Mouse (Mus musculus) heart, embryonic 15.5 days (tissue): ENCODE results near the gene Saxo2. TPM values are rescaled to one million over a fixed set of nuclear protein-coding genes. Genes with fewer than 3 reads are reported as not detected.

Experiments used
- ATAC-seq: fragments of 200-750 bp; cut with Nextera tagmentation; replicated peaks from 2 replicates; pipeline ENCODE4 v1.8.0; 2017; ENCODE audit warnings: low read depth, moderate TSS enrichment; ENCODE audit not compliant: insufficient number of reproducible peaks, insufficient read depth, low FRiP score
- H3K27ac ChIP-seq: fragments of 300-500 bp; sonication (generic); 2 replicates; pipeline ENCODE4 v1.5.1; 2015; ENCODE audit warnings: mild to moderate bottlenecking, inconsistent platforms
- H3K27me3 ChIP-seq: fragments of 300-500 bp; sonication (generic); 2 replicates; pipeline ENCODE4 v1.6.1; 2015; ENCODE audit warnings: inconsistent platforms
- H3K36me3 ChIP-seq: fragments of 300-500 bp; sonication (generic); 2 replicates; pipeline ENCODE4 v1.6.1; 2015; ENCODE audit warnings: mild to moderate bottlenecking, inconsistent platforms
- H3K4me1 ChIP-seq: fragments of 300-500 bp; sonication (generic); replicated peaks from 2 replicates; pipeline ENCODE4 v1.6.1; 2015; ENCODE audit warnings: inconsistent platforms
- H3K4me2 ChIP-seq: fragments of 300-500 bp; sonication (generic); 2 replicates; pipeline ENCODE4 v1.6.1; 2015; ENCODE audit warnings: inconsistent platforms, mild to moderate bottlenecking, moderate library complexity
- H3K4me3 ChIP-seq: fragments of 300-500 bp; sonication (generic); 2 replicates; pipeline ENCODE4 v1.5.1; 2015; ENCODE audit warnings: mild to moderate bottlenecking, inconsistent platforms
- H3K9ac ChIP-seq: fragments of 300-500 bp; sonication (generic); 2 replicates; pipeline ENCODE4 v1.6.1; 2015; ENCODE audit warnings: mild to moderate bottlenecking, inconsistent platforms
- H3K9me3 ChIP-seq: fragments of 300-500 bp; sonication (generic); replicated peaks from 2 replicates; pipeline ENCODE4 v1.6.1; 2016; ENCODE audit warnings: inconsistent platforms
- WGBS: fragments of 180-500 bp; shearing (Covaris S2); methylation state at CpG from one replicate; pipeline ENCODE4 v1.1.7; 2015; ENCODE audit warnings: mixed read lengths; 5-methylcytosine and 5-hydroxymethylcytosine counted together
- polyA plus RNA-seq: library from polyadenylated mRNA; unstranded; fragments of >200 nt; fragmentation: Nextera tagmentation; extraction: Ambion mirVana; gene quantifications from 2 replicates; pipeline ENCODE4 v1.2.1, GENCODE M21; 2015

The Saxo2 gene
- 6.2 and 7.5 TPM in 2 replicates for polyA plus RNA-seq

GRCm38 (mm10) chr7:82648353-82649080 is at the start of gene Saxo2, which contains the start of gene Efl1:
TSS of gene Saxo2 (minus strand) at chr7:82648528.
TSS of gene Efl1 (plus strand) at chr7:82648614.
- Histone ChIP-seq H3K9ac (peak within 1 kb of the TSS; percentile 74), H3K27ac (peak within 1 kb of the TSS; percentile 66; the same call in 1 of the 2 replicates)

GRCm38 (mm10) chr7:82697668-82698067 is 49.3 kb upstream of the Saxo2 start:
- no peaks in the 10 kb centered on the region for H3K4me1 ChIP-seq
- WGBS: 77% methylated on average over 8 of the region's 8 CpGs
- peaks cover 40% of the 10 kb centered on the region for H3K36me3 ChIP-seq
- no peak overlapping the region for H3K9ac ChIP-seq
- H3K9me3 ChIP-seq: no peaks in the 10 kb centered on the region
- H3K27ac ChIP-seq: no peak overlapping the region
- H3K4me3 ChIP-seq: no peak overlapping the region
- no peak overlapping the region for H3K4me2 ChIP-seq
- no peaks in the 10 kb centered on the region for H3K27me3 ChIP-seq
- ATAC-seq: no peak

More at GRCm38 (mm10) chr7:82648353-82649080, at the start of gene Saxo2, which contains the start of gene Efl1:
- Histone ChIP-seq H3K4me2 (peak within 1 kb of the TSS; percentile 74), H3K36me3 (peaks cover 7% of the 10 kb centered on the region; the same call in 1 of the 2 replicates), H3K4me1 (peaks cover 7% of the 10 kb centered on the region), H3K27me3 (no peaks in the 10 kb centered on the region), H3K9me3 (no peaks in the 10 kb centered on the region), H3K4me3 (peak within 1 kb of the TSS; percentile 83)
- WGBS: under 1% methylated on average over 46 of the region's 46 CpGs
- peak; percentile 96 for ATAC-seq

- Histone ChIP-seq H3K27ac (no peak overlapping the region), H3K4me3 (no peak overlapping the region)
Observed at GRCm38 (mm10) chr7:82691021-82691738, 42.9 kb upstream of the Saxo2 start.

GRCm38 (mm10) chr7:82688736-82689135 is 40.4 kb upstream of the Saxo2 start:
- no peaks in the 10 kb centered on the region for H3K9me3 ChIP-seq
- no peak overlapping the region for H3K9ac ChIP-seq
- H3K27me3 ChIP-seq: no peaks in the 10 kb centered on the region
- H3K36me3 ChIP-seq: peaks cover 21% of the 10 kb centered on the region
- WGBS: 46% methylated on average over 3 of the region's 3 CpGs
- H3K4me3 ChIP-seq: no peak overlapping the region
- no peak for ATAC-seq
- no peak overlapping the region for H3K27ac ChIP-seq
- H3K4me1 ChIP-seq: peaks cover 5% of the 10 kb centered on the region; the same call in 1 of the 2 replicates
- H3K4me2 ChIP-seq: no peak overlapping the region

More at GRCm38 (mm10) chr7:82691021-82691738, 42.9 kb upstream of the Saxo2 start:
- no peak for ATAC-seq
- H3K27me3 ChIP-seq: no peaks in the 10 kb centered on the region
- peaks cover 5% of the 10 kb centered on the region; the same call in 1 of the 2 replicates for H3K4me1 ChIP-seq
- no peak overlapping the region for H3K4me2 ChIP-seq
- H3K9me3 ChIP-seq: no peaks in the 10 kb centered on the region
- H3K9ac ChIP-seq: no peak overlapping the region
- peaks cover 28% of the 10 kb centered on the region for H3K36me3 ChIP-seq
- 64% methylated on average over 6 of the region's 6 CpGs for WGBS

- Histone ChIP-seq H3K4me3 (no peak overlapping the region), H3K4me1 (no peaks in the 10 kb centered on the region), H3K9me3 (no peaks in the 10 kb centered on the region), H3K9ac (no peak overlapping the region), H3K4me2 (no peak overlapping the region), H3K27ac (no peak overlapping the region), H3K36me3 (peaks cover 7% of the 10 kb centered on the region), H3K27me3 (no peaks in the 10 kb centered on the region)
- WGBS: 93% methylated on average over 5 of the region's 5 CpGs
- no peak for ATAC-seq
Observed at GRCm38 (mm10) chr7:82679901-82680300, 31.6 kb upstream of the Saxo2 start.

GRCm38 (mm10) chr7:82676834-82677233 is 28.5 kb upstream of the Saxo2 start:
- no peaks in the 10 kb centered on the region for H3K27me3 ChIP-seq
- H3K4me2 ChIP-seq: no peak overlapping the region
- H3K36me3 ChIP-seq: peaks cover 9% of the 10 kb centered on the region; the same call in 1 of the 2 replicates
- ATAC-seq: no peak
- no peaks in the 10 kb centered on the region for H3K4me1 ChIP-seq
- H3K9me3 ChIP-seq: no peaks in the 10 kb centered on the region
- H3K4me3 ChIP-seq: no peak overlapping the region
- H3K9ac ChIP-seq: no peak overlapping the region
- no peak overlapping the region for H3K27ac ChIP-seq
- WGBS: 76% methylated on average over 6 of the region's 6 CpGs

GRCm38 (mm10) chr7:82676001-82676400 is 27.7 kb upstream of the Saxo2 start:
- no peaks in the 10 kb centered on the region for H3K9me3 ChIP-seq
- ATAC-seq: no peak
- H3K4me2 ChIP-seq: no peak overlapping the region
- no peak overlapping the region for H3K9ac ChIP-seq
- H3K4me1 ChIP-seq: no peaks in the 10 kb centered on the region
- peaks cover 9% of the 10 kb centered on the region; the same call in 1 of the 2 replicates for H3K36me3 ChIP-seq
- H3K27me3 ChIP-seq: no peaks in the 10 kb centered on the region
- no peak overlapping the region for H3K4me3 ChIP-seq
- no peak overlapping the region for H3K27ac ChIP-seq
- WGBS: 87% methylated on average over 5 of the region's 5 CpGs

GRCm38 (mm10) chr7:82664604-82665003 is 16.3 kb upstream of the Saxo2 start:
- ATAC-seq: no peak
- no peaks in the 10 kb centered on the region for H3K4me1 ChIP-seq
- H3K9ac ChIP-seq: no peak overlapping the region
- no peaks in the 10 kb centered on the region for H3K27me3 ChIP-seq
- H3K27ac ChIP-seq: no peak overlapping the region
- H3K4me3 ChIP-seq: no peak overlapping the region
- H3K4me2 ChIP-seq: no peak overlapping the region
- H3K9me3 ChIP-seq: no peaks in the 10 kb centered on the region
- peaks cover 26% of the 10 kb centered on the region for H3K36me3 ChIP-seq
- WGBS: 67% methylated on average over 3 of the region's 3 CpGs

- ATAC-seq: no peak
- H3K36me3 ChIP-seq: peaks cover 7% of the 10 kb centered on the region; the same call in 1 of the 2 replicates
- 0 out of 2 replicates have a peak overlapping the region, but pooled peaks have one; percentile 66 for H3K27ac ChIP-seq
- peaks cover 7% of the 10 kb centered on the region for H3K4me1 ChIP-seq
- no peak overlapping the region for H3K9ac ChIP-seq
- WGBS: 8% methylated on average over 6 of the region's 6 CpGs
- H3K27me3 ChIP-seq: no peaks in the 10 kb centered on the region
- peak overlapping the region; percentile 83 for H3K4me3 ChIP-seq
- H3K9me3 ChIP-seq: no peaks in the 10 kb centered on the region
- H3K4me2 ChIP-seq: peak overlapping the region; percentile 74
Observed at GRCm38 (mm10) chr7:82649081-82649445, 735 bp upstream of the Saxo2 start.

- peak overlapping the region; percentile 83 for H3K4me3 ChIP-seq
- peak overlapping the region; percentile 74 for H3K4me2 ChIP-seq
- H3K4me1 ChIP-seq: peaks cover 7% of the 10 kb centered on the region
- 26% methylated on average over 4 of the region's 4 CpGs for WGBS
- no peak for ATAC-seq
- peak overlapping the region; percentile 74 for H3K9ac ChIP-seq
- no peak overlapping the region for H3K27ac ChIP-seq
- H3K27me3 ChIP-seq: no peaks in the 10 kb centered on the region
- H3K36me3 ChIP-seq: peaks cover 7% of the 10 kb centered on the region; the same call in 1 of the 2 replicates
- H3K9me3 ChIP-seq: no peaks in the 10 kb centered on the region
Observed at GRCm38 (mm10) chr7:82647909-82648308, 419 bp downstream of the Saxo2 start.

GRCm38 (mm10) chr7:82647183-82647582 is 1.1 kb downstream of the Saxo2 start:
- Histone ChIP-seq H3K4me2 (no peak overlapping the region), H3K4me3 (no peak overlapping the region), H3K4me1 (peaks cover 7% of the 10 kb centered on the region), H3K27ac (no peak overlapping the region), H3K36me3 (peaks cover 5% of the 10 kb centered on the region; the same call in 1 of the 2 replicates), H3K27me3 (no peaks in the 10 kb centered on the region), H3K9ac (no peak overlapping the region), H3K9me3 (no peaks in the 10 kb centered on the region)
- ATAC-seq: no peak
- 83% methylated on average over 3 of the region's 3 CpGs for WGBS
